Mouse (Mus musculus): ENCODE measurements around the gene Pla2g1b. TPM values are rescaled to one million over a fixed set of nuclear protein-coding genes. Genes with fewer than 3 reads are reported as not detected.

The Pla2g1b gene
- total RNA-seq, 2 experiments from 2014 or later: not detected

DNA sequence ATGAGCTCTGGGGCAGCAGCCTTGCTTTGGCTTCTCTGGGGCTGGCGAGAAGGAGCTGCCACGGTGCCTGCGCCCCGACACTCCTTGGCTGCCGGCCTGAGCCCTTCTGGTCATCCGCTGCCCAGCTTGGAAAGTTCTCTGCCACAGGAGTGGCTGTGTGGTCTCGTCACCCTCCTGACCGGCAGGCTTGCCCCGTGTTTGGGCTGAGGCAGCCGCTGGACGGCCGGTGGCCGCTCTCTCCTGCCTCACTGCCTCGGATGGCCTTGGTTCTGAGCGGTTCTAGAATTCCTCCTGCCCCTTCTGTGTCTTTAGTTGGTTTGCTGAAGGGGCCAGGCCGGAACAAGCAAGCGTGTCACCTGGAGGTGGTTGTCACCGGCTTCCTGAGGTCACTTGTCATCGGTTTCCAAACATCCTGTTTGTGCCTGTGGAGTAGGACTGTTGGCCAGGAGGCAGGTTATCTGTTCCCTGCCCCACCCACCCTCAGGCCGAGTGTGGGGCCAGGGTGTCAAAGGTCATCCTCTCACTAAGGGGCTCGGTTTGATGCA, 54.3 kb downstream of the Pla2g1b start:
- ATAC-seq (ENCODE audit: poor library complexity, severe bottlenecking): 0 out of 2 replicates have a peak, but pooled peaks have one; percentile 1

DNA sequence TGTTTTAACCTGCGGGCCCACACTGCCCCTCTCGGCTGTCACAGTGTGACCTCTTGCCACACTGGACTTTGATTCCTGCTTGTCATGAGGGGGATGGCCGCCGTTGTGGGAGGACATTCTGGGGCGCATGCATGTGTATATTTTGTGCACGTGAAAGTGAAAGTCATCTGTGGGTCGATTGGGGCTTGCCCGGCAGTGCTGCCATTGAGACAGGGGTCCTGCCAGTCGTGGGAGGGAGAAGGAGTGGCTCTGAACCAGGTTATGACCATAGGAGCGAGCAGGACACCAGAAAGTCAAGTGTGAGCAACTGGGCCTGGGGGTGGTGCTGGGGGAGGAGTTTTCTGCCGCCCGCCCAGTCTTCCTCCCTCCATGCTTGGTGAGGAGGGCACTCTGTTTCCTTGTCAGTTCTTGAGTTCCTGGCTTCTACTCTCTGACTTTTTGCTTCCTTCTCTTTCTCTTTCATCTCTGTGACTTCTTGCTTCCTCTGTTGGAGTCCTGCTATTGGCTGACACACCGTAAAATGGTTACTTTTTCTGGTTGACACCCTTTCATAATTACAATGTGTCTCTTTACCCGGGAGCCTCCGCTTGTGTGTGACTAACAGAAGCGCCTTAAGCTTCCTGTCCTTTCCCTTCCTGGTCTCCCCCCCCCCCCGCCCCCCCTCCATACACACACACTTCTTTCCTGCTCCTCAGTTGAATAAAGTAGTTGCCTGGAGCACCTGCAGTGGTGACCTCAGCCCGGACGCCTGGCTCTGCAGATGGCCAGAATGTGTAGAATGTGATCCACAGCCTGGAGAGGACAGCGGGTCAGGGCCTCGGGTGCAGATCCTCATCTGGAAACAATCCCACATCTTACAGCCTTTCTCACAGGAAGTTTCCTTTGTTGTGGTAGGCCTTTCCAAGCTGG, 55.7 kb downstream of the Pla2g1b start:
- ATAC-seq (ENCODE audit: poor library complexity, severe bottlenecking): peak; percentile 74

DNA sequence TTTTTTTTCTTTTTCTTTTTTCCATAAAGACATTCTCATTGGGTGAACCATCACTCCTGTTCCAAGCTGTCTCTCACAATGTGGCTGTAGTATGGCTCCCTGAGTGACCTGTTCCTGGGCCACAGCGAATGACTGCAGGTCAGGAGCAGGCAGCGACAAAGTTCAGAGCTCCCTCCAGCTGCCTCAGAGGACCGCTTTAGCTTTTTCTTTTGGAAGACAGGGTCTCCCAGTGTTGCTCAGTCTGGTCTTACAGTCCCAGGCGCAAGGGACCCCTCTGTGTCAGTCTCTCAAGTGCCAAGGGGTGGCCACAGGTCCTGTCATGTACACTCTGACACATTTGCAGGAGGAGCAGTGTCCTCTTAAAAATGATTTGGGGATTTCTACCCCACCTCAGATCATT, 56.5 kb downstream of the Pla2g1b start:
- ATAC-seq (ENCODE audit: poor library complexity, severe bottlenecking): no peak

DNA sequence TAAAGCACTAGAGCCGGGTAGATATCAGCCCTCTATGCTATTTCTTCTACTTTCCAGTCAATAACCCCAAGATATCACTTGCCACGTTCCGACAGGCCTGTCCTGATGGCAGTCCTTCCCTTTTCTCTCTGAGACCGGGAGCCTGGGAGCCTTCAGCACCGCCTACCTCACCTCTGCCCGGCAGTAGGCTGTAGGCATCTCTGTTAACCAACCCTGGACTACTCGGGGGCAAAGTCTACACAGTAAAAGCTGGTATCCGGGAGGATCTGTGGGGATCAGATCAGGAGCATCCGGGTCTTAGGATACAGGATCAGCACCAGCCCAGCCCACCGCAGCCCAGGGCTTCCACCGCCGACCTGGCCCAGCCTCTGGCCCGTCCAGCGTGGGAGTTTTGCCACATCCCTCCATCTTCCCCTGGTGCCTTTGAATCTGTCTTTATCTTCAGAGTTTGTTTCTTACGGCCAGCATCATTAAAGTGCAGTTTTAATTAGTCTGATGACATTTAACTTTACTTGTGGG, 57.0 kb downstream of the Pla2g1b start:
- ATAC-seq (ENCODE audit: poor library complexity, severe bottlenecking): no peak

DNA sequence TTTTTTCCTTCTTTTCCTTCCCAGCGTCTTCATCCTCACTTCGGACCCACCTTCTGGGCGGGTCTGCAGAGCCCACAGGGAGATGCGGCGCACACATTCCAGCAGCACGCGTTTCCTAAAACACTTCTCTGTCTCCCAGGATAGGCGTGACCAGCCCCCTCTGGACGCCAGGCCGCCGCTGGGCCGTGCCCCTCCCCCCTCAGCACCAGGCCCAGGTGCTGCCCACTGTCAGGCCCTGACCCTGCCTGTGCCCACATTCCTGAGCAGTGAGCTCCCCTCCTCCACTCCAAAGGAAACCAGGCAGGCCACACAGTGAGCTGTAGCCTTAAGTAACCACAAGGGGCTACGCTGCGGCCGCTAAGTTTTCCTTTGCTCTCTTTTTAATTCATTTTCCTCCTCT, 57.9 kb downstream of the Pla2g1b start:
- no peak for ATAC-seq (ENCODE audit: poor library complexity, severe bottlenecking)

Other genes starting within 250 kb of the Pla2g1b start
- gene Pop5, start 230.4 kb upstream of the Pla2g1b start, total RNA-seq (2015): 61.7 and 74.6 TPM in 2 replicates
- gene Pop5, start 230.4 kb upstream of the Pla2g1b start, total RNA-seq (2017): 30.9 and 81.2 TPM in 2 replicates
- 50.9 and 55.4 TPM in 2 replicates for gene Rnf10, start 193.4 kb upstream of the Pla2g1b start, total RNA-seq (2015)
- 55.9 and 78.3 TPM in 2 replicates for gene Rnf10, start 193.4 kb upstream of the Pla2g1b start, total RNA-seq (2017)
- gene Coq5, start 186.6 kb upstream of the Pla2g1b start, total RNA-seq (2015): 8.7 and 10.9 TPM in 2 replicates
- gene Coq5, start 186.6 kb upstream of the Pla2g1b start, total RNA-seq (2017): 27.3 and 27.8 TPM in 2 replicates
- gene Dynll1, start 165.3 kb upstream of the Pla2g1b start, total RNA-seq (2015): 646 and 659 TPM in 2 replicates
- 318 and 344 TPM in 2 replicates for gene Dynll1, start 165.3 kb upstream of the Pla2g1b start, total RNA-seq (2017)
- gene Srsf9, start 139.1 kb upstream of the Pla2g1b start, total RNA-seq (2015): 79.1 and 98.4 TPM in 2 replicates
- 126 and 130 TPM in 2 replicates for gene Srsf9, start 139.1 kb upstream of the Pla2g1b start, total RNA-seq (2017)
- gene Gatc, start 125.1 kb upstream of the Pla2g1b start, total RNA-seq (2015): 66.3 and 69.0 TPM in 2 replicates
- gene Gatc, start 125.1 kb upstream of the Pla2g1b start, total RNA-seq (2017): 15.1 and 16.8 TPM in 2 replicates
- gene Triap1, start 125.0 kb upstream of the Pla2g1b start, total RNA-seq (2015): 41.0 and 52.0 TPM in 2 replicates
- gene Triap1, start 125.0 kb upstream of the Pla2g1b start, total RNA-seq (2017): 15.9 and 18.8 TPM in 2 replicates
- gene Cox6a1, start 117.3 kb upstream of the Pla2g1b start, total RNA-seq (2015): 321 and 340 TPM in 2 replicates
- gene Cox6a1, start 117.3 kb upstream of the Pla2g1b start, total RNA-seq (2017): 78.5 and 107 TPM in 2 replicates
- gene Msi1, start 36.7 kb upstream of the Pla2g1b start, total RNA-seq (2015): not detected in 2 replicates
- gene Msi1, start 36.7 kb upstream of the Pla2g1b start, total RNA-seq (2017): not detected in 2 replicates
- 3.6 and 5.4 TPM in 2 replicates for gene Sirt4, start 18.5 kb downstream of the Pla2g1b start, total RNA-seq (2015)
- gene Sirt4, start 18.5 kb downstream of the Pla2g1b start, total RNA-seq (2017): 2.0 and 3.3 TPM in 2 replicates
- gene Pxn, start 40.4 kb downstream of the Pla2g1b start, total RNA-seq (2015): 81.3 and 93.8 TPM in 2 replicates
- gene Pxn, start 40.4 kb downstream of the Pla2g1b start, total RNA-seq (2017): 151 and 199 TPM in 2 replicates
- 1,875 and 2,228 TPM in 2 replicates for gene Rplp0, start 93.2 kb downstream of the Pla2g1b start, total RNA-seq (2015)
- 1,202 and 1,250 TPM in 2 replicates for gene Rplp0, start 93.2 kb downstream of the Pla2g1b start, total RNA-seq (2017)
- 9.0 and 9.2 TPM in 2 replicates for gene Gcn1l1, start 99.0 kb downstream of the Pla2g1b start, total RNA-seq (2015)
- gene Gcn1l1, start 99.0 kb downstream of the Pla2g1b start, total RNA-seq (2017): 13.2 and 13.4 TPM in 2 replicates
- gene Rab35, start 165.6 kb downstream of the Pla2g1b start, total RNA-seq (2015): 36.4 and 44.0 TPM in 2 replicates
- gene Rab35, start 165.6 kb downstream of the Pla2g1b start, total RNA-seq (2017): 39.9 and 43.8 TPM in 2 replicates